ENCODE assay signal across 19 mouse cellular contexts in genomic region chr6:84135709-84136108, GRCm38 (mm10).
DNase-seq lines count a peak whose midpoint lies in the region; ATAC-seq and TF ChIP-seq lines count a peak whose summit lies in the region.
"Had no signal": no experiment of that assay in that cellular context is flagged by ENCODE, and none has a peak within 500 bp of the region (broad histone marks: within the 10 kb centered on the region; RNA-seq: fewer than 3 reads in every experiment).

No protein-coding gene starts in this region.

- ATAC-seq in embryonic facial prominence, embryonic 12.5 days (ENCODE audit: insufficient number of reproducible peaks, insufficient read depth, low FRiP score, low TSS enrichment): no peak
- ATAC-seq in forebrain, postnatal 0 days: no peak

- H3K9me3 ChIP-seq in embryonic facial prominence, embryonic 12.5 days: no peaks in the 10 kb centered on the region
- no peaks in the 10 kb centered on the region for H3K9me3 ChIP-seq in embryonic facial prominence, embryonic 10.5 days
- no peaks in the 10 kb centered on the region for H3K9me3 ChIP-seq in limb, embryonic 10.5 days (replicated peaks)
- no peaks in the 10 kb centered on the region for H3K9me3 ChIP-seq in forebrain, postnatal 0 days (ENCODE audit: low read length)
- H3K9me3 ChIP-seq: forebrain, embryonic 13.5 days; heart, embryonic 12.5 days; limb, embryonic 15.5 days; neural tube, embryonic 15.5 days; stomach, embryonic 15.5 days had no signal

- intact Hi-C loops in left cerebral cortex, postnatal 4 days (cut with DNase I): loop anchor here (2.0 kb wide), 1 partner anchor 23 kb away; no protein-coding TSS in a partner anchor

- H3K27ac ChIP-seq in embryonic facial prominence, embryonic 12.5 days: no peak overlapping the region
- no peak overlapping the region for H3K27ac ChIP-seq in embryonic facial prominence, embryonic 10.5 days (replicated peaks)
- H3K27ac ChIP-seq in limb, embryonic 10.5 days: peak overlapping the region; percentile 63; the same call in 1 of the 2 replicates
- no peak overlapping the region for H3K27ac ChIP-seq in forebrain, postnatal 0 days (ENCODE audit: low read depth, low read length)
- H3K27ac ChIP-seq: forebrain, embryonic 13.5 days; hindbrain, postnatal 0 days; macrophage; neural tube, embryonic 15.5 days; stomach, embryonic 15.5 days had no signal

- no peaks in the 10 kb centered on the region for H3K27me3 ChIP-seq in embryonic facial prominence, embryonic 12.5 days
- no peaks in the 10 kb centered on the region for H3K27me3 ChIP-seq in embryonic facial prominence, embryonic 10.5 days (replicated peaks; ENCODE audit: low read depth, poor library complexity, severe bottlenecking)
- no peaks in the 10 kb centered on the region for H3K27me3 ChIP-seq in limb, embryonic 10.5 days (ENCODE audit: low read depth, poor library complexity, severe bottlenecking)
- H3K27me3 ChIP-seq in forebrain, postnatal 0 days (ENCODE audit: insufficient read depth, low read length): no peaks in the 10 kb centered on the region
- H3K27me3 ChIP-seq: forebrain, embryonic 13.5 days; heart, embryonic 12.5 days; limb, embryonic 15.5 days; neural tube, embryonic 15.5 days; stomach, embryonic 15.5 days had no signal

- TF ChIP-seq CTCF in forebrain, postnatal 0 days (IDR thresholded peaks at IDR 0.05; ENCODE audit: low read depth): no peak

- H3K4me3 ChIP-seq in embryonic facial prominence, embryonic 12.5 days: no peak overlapping the region
- H3K4me3 ChIP-seq in embryonic facial prominence, embryonic 10.5 days: no peak overlapping the region
- H3K4me3 ChIP-seq in limb, embryonic 10.5 days: no peak overlapping the region
- H3K4me3 ChIP-seq in forebrain, postnatal 0 days (ENCODE audit: low read depth, low read length): no peak overlapping the region
- H3K4me3 ChIP-seq: erythroblast, embryonic 14.5 days; forebrain, embryonic 13.5 days; heart, embryonic 12.5 days; limb, embryonic 15.5 days; neural tube, embryonic 15.5 days; stomach, embryonic 15.5 days had no signal

- no peak overlapping the region for H3K4me2 ChIP-seq in embryonic facial prominence, embryonic 12.5 days (replicated peaks)
- H3K4me2 ChIP-seq in forebrain, postnatal 0 days (ENCODE audit: low read depth): no peak overlapping the region
- H3K4me2 ChIP-seq: heart, embryonic 12.5 days had no signal

- 90% methylated on average over 9 of the region's 9 CpGs for WGBS in embryonic facial prominence, embryonic 12.5 days
- 92% methylated on average over 9 of the region's 9 CpGs for WGBS in embryonic facial prominence, embryonic 10.5 days
- 95% methylated on average over 9 of the region's 9 CpGs for WGBS in limb, embryonic 10.5 days
- 81% methylated on average over 9 of the region's 9 CpGs for whole genome bisulfite sequencing in forebrain, postnatal 0 days

- H3K9ac ChIP-seq in embryonic facial prominence, embryonic 12.5 days: 0 out of 2 replicates have a peak overlapping the region, but pooled peaks have one; percentile 5
- no peak overlapping the region for H3K9ac ChIP-seq in forebrain, postnatal 0 days
- H3K9ac ChIP-seq: heart, embryonic 12.5 days; limb, embryonic 15.5 days; neural tube, embryonic 15.5 days; stomach, embryonic 15.5 days had no signal

- H3K4me1 ChIP-seq in embryonic facial prominence, embryonic 12.5 days: peaks cover 18% of the 10 kb centered on the region
- peaks cover 32% of the 10 kb centered on the region for H3K4me1 ChIP-seq in embryonic facial prominence, embryonic 10.5 days
- peaks cover 46% of the 10 kb centered on the region for H3K4me1 ChIP-seq in limb, embryonic 10.5 days
- H3K4me1 ChIP-seq in forebrain, postnatal 0 days (ENCODE audit: insufficient read depth): no peaks in the 10 kb centered on the region

- no peak for DNase-seq in embryonic facial prominence, embryonic 10.5 days (ENCODE audit: low spot score)
- peak; percentile 43 for DNase-seq in left cerebral cortex, postnatal 4 days
- DNase-seq in left cerebral cortex, adult 8-10 months (ENCODE audit: low spot score in 2 of 2): no peak
- DNase-seq in cerebellum, adult 9-11 months: peak; percentile 77
- DNase-seq in limb, embryonic 10.5 days (ENCODE audit: low spot score): no peak
- DNase-seq in adrenal gland, postnatal 36 days: no peak
- no peak for DNase-seq in forebrain, postnatal 0 days
- DNase-seq: heart, postnatal 14 days; right cerebral cortex, adult 18-20 months; thymus, postnatal 25 days had no signal

- no peaks in the 10 kb centered on the region for H3K36me3 ChIP-seq in embryonic facial prominence, embryonic 12.5 days
- H3K36me3 ChIP-seq in embryonic facial prominence, embryonic 10.5 days (replicated peaks): no peaks in the 10 kb centered on the region
- H3K36me3 ChIP-seq in limb, embryonic 10.5 days: no peaks in the 10 kb centered on the region
- no peaks in the 10 kb centered on the region for H3K36me3 ChIP-seq in forebrain, postnatal 0 days (ENCODE audit: insufficient read depth)
- H3K36me3 ChIP-seq: limb, embryonic 15.5 days; neural tube, embryonic 15.5 days; stomach, embryonic 15.5 days had no signal

Comparison
In these comparisons a context has a peak if more than half of its experiments do, and no peak if none do; other contexts are left out.
1. DNase-seq: peak in left cerebral cortex, postnatal 4 days (single experiment) and cerebellum, adult 9-11 months (single experiment); none in embryonic facial prominence, embryonic 10.5 days (single experiment), left cerebral cortex, adult 8-10 months (0 of 2), limb, embryonic 10.5 days (single experiment), adrenal gland, postnatal 36 days (0 of 2) and forebrain, postnatal 0 days (single experiment).